Mouse (Mus musculus) erythroblast, embryonic 14.5 days (primary cell): Measurements from ENCODE around the gene Invs. TPM values are rescaled to one million over a fixed set of nuclear protein-coding genes. Genes with fewer than 3 reads are reported as not detected.
A peak's percentile ranks its signal among the peaks of the same experiment; 100 is the strongest.

Experiments used
- H3K27me3 ChIP-seq: 2 replicates; pipeline ENCODE4 v1.6.1; 2012; ENCODE audit warnings: inconsistent platforms; ENCODE audit not compliant: control insufficient read depth
- H3K36me3 ChIP-seq: 2 replicates; pipeline ENCODE4 v1.6.1; 2012; ENCODE audit warnings: mild to moderate bottlenecking, inconsistent platforms; ENCODE audit not compliant: control insufficient read depth
- H3K4me1 ChIP-seq: 2 replicates; pipeline ENCODE4 v1.6.1; 2012; ENCODE audit warnings: inconsistent platforms; ENCODE audit not compliant: control insufficient read depth
- H3K4me3 ChIP-seq: replicated peaks from 2 replicates; pipeline ENCODE3; 2012; ENCODE audit warnings: moderate library complexity, mild to moderate bottlenecking, inconsistent platforms
- H3K9me3 ChIP-seq: 2 replicates; pipeline ENCODE4 v1.6.1; 2012; ENCODE audit warnings: low read length, inconsistent platforms, mixed read lengths; ENCODE audit not compliant: control insufficient read depth
- GATA1 ChIP-seq: IDR thresholded peaks from 2 replicates; pipeline ENCODE4 v1.6.1; 2012; ENCODE audit warnings: low read length, inconsistent platforms, mixed read lengths
- TAL1 ChIP-seq: IDR thresholded peaks from 3 replicates; pipeline ENCODE4 v1.6.1; 2012; ENCODE audit warnings: low read length, inconsistent platforms, mixed read lengths
- polyA plus RNA-seq: library from polyadenylated mRNA; stranded (reverse); fragments of >175 nt; gene quantifications from 2 replicates; pipeline ENCODE4 v1.2.3, GENCODE M21; 2012

Invs gene
- 0.09 and 0.34 TPM in 2 replicates for polyA plus RNA-seq

DNA sequence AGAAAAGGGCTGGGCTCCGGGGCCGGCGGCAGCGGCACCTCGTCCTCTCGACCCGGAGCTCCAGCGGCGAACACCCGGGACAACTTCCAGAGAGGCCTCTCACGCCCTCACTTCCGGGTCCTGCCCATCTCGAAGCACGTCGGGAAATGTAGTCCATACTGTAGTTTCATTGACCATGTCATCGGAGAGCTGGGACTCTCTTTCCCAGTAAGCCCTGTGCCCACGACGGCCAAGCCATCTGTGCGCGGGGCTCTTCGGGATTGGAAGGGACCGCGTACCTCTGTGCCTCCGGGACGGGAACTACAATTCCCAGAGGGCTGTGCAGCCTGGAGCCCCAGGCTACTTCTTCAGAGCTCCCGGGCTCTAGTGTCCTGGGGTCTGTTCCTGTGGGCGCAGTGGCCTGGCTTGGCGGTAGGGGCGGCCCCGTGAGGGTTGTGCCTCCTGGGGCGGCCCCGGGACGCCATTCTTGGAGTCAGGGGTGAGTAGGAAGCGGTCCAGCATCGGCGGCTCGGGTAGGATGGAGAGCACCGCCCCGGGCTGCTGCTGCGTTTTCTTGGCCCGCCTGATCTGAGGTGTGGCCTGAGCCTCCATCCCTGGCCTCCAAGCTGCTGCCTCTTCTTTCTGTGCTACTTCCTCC, at the start of gene Invs, which contains the start of gene Erp44:
TSS of gene Invs (plus strand) at position 263 of the 637 bp plus-strand sequence.
TSS of gene Erp44 (minus strand) at position 61 of the 637 bp plus-strand sequence.
- H3K9me3 ChIP-seq = no peaks in the 10 kb centered on the region
- TF ChIP-seq TAL1 = no peak
- no peak for TF ChIP-seq GATA1
- no peaks in the 10 kb centered on the region; the same call in 1 of the 2 replicates for H3K36me3 ChIP-seq
- peaks cover 27% of the 10 kb centered on the region for H3K4me1 ChIP-seq
- no peaks in the 10 kb centered on the region for H3K27me3 ChIP-seq
- H3K4me3 ChIP-seq = peak within 1 kb of the TSS; percentile 100

DNA sequence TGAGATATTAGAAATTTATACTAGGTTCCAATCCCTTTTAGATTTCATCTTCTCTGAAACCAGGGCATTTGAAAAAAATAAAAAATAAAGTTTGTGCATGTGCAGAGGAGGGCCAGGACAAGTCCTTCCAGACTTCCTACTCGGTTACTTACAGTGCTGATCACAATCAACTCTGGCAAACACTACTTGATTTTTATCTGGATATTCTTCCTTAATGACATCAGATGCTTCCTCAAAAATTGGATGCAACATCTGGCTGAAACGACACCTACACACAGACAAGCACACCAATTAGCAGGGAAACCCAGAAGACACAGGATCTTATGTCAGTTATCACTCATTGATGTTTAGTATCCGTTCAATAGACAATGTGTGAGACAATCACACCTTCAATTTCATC, 42.8 kb upstream of the Invs start:
- H3K4me3 ChIP-seq = no peak overlapping the region
- H3K27me3 ChIP-seq = no peaks in the 10 kb centered on the region
- peaks cover 15% of the 10 kb centered on the region for H3K36me3 ChIP-seq
- TF ChIP-seq TAL1 = no peak
- no peak for TF ChIP-seq GATA1
- H3K4me1 ChIP-seq = no peaks in the 10 kb centered on the region
- no peaks in the 10 kb centered on the region for H3K9me3 ChIP-seq

GRCm38 (mm10) chr4:48239046-48239445, 40.5 kb upstream of the Invs start:
- Histone ChIP-seq H3K27me3 (no peaks in the 10 kb centered on the region), H3K4me3 (no peak overlapping the region), H3K9me3 (no peaks in the 10 kb centered on the region), H3K4me1 (no peaks in the 10 kb centered on the region; the same call in 1 of the 2 replicates), H3K36me3 (peaks cover 15% of the 10 kb centered on the region)
- no peak for TF ChIP-seq TAL1
- TF ChIP-seq GATA1 = no peak

DNA sequence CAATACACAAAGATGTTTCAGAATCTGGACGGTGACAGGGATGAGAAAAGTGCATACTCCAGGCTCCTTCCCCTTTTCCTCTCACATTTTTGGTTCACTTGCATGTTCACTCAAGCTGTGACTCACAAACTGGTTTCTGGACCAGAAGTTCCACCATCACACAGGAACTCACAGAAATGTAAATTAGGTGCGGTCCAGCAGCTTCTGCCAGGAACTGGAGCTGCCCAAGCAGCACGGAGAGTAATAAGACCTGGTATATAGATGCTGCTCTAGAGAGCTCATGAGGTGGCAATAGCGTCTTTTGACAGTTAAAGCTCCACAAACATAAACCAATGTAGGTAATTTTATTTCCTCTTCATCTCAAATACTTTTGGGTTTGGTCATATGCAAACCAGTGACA, 37.1 kb upstream of the Invs start:
- Histone ChIP-seq H3K9me3 (no peaks in the 10 kb centered on the region), H3K36me3 (peaks cover 4% of the 10 kb centered on the region), H3K27me3 (no peaks in the 10 kb centered on the region), H3K4me1 (peaks cover 3% of the 10 kb centered on the region), H3K4me3 (no peak overlapping the region)
- TF ChIP-seq GATA1 (no peak), TAL1 (no peak)

DNA sequence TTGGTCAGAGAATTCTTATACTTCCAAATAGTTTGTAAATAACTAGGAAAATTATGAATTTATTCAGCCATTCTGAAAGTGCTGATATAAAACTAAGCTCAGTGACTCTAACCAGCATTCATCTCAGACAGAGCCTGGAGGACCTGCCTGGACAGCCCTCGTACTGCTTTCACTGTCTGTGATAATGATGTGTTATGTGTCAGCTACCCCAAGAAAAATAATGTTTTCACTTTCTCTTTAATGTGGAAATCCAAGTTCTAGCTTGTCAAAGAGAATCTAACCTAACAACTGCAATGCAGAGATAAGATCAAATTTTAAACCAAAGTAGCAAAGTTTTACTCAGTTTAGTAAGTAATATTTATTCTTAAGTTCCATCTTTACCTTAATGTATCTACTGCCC, 35.8 kb upstream of the Invs start:
- no peaks in the 10 kb centered on the region for H3K9me3 ChIP-seq
- no peak for TF ChIP-seq TAL1
- no peak for TF ChIP-seq GATA1
- H3K4me3 ChIP-seq = no peak overlapping the region
- H3K4me1 ChIP-seq = peaks cover 3% of the 10 kb centered on the region
- H3K36me3 ChIP-seq = peaks cover 4% of the 10 kb centered on the region
- no peaks in the 10 kb centered on the region for H3K27me3 ChIP-seq

- TF ChIP-seq TAL1 (no peak), GATA1 (no peak)
Observed at GRCm38 (mm10) chr4:48244280-48244679, 35.3 kb upstream of the Invs start.

GRCm38 (mm10) chr4:48253266-48253665, 26.3 kb upstream of the Invs start:
- Histone ChIP-seq H3K4me1 (peaks cover 8% of the 10 kb centered on the region), H3K36me3 (no peaks in the 10 kb centered on the region), H3K27me3 (no peaks in the 10 kb centered on the region), H3K4me3 (no peak overlapping the region), H3K9me3 (no peaks in the 10 kb centered on the region)
- TF ChIP-seq TAL1 (no peak), GATA1 (no peak)

More at GRCm38 (mm10) chr4:48244280-48244679, 35.3 kb upstream of the Invs start:
- Histone ChIP-seq H3K4me1 (peaks cover 3% of the 10 kb centered on the region), H3K36me3 (peaks cover 4% of the 10 kb centered on the region), H3K27me3 (no peaks in the 10 kb centered on the region), H3K4me3 (no peak overlapping the region), H3K9me3 (no peaks in the 10 kb centered on the region)

DNA sequence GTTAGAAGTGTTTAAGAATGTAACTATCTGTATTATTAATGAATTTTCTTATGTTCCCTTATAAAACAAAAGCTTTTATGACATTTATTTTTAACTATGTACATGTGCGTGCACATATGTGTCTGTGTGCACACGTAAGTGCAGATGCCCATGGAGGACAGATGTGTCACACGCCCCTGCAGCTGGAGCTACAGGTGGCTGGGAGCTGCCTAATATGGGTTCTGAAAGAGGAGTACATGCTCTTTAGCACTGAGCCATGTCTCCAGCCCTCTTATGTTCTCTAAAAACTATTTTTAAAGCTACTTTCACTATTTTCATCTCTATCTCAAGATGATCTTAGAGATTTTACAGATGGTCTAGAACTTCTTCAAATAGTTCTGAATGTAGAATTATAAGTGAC, 21.5 kb upstream of the Invs start:
- TF ChIP-seq GATA1 (no peak), TAL1 (no peak)
- Histone ChIP-seq H3K36me3 (no peaks in the 10 kb centered on the region; the same call in 1 of the 2 replicates), H3K27me3 (no peaks in the 10 kb centered on the region), H3K9me3 (no peaks in the 10 kb centered on the region), H3K4me1 (peaks cover 10% of the 10 kb centered on the region), H3K4me3 (no peak overlapping the region)

GRCm38 (mm10) chr4:48267683-48268082, 11.9 kb upstream of the Invs start:
- Histone ChIP-seq H3K9me3 (no peaks in the 10 kb centered on the region), H3K27me3 (no peaks in the 10 kb centered on the region), H3K4me3 (no peak overlapping the region), H3K4me1 (peaks cover 6% of the 10 kb centered on the region), H3K36me3 (no peaks in the 10 kb centered on the region)
- no peak for TF ChIP-seq GATA1
- no peak for TF ChIP-seq TAL1

DNA sequence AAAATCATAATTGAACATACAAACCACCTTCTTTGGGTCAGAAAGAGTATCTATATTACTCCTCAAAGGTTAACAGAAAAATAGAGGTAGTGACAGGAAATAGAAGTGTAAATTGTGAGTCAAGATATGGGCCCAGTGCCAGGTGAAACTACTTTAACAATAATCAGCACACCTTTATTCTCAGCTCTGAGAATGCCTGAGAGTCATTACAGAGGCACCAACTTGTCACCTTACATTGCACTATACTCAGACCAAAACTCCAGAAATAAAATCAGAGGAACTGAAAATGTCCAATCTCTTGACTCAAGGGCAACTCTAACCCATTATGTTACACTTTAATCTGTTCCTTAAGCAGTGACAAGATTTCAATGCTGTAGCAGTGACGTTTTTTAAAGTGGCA, 11.4 kb upstream of the Invs start:
- H3K4me1 ChIP-seq = peaks cover 6% of the 10 kb centered on the region
- no peaks in the 10 kb centered on the region for H3K36me3 ChIP-seq
- TF ChIP-seq TAL1 = no peak
- TF ChIP-seq GATA1 = no peak
- no peak overlapping the region for H3K4me3 ChIP-seq
- no peaks in the 10 kb centered on the region for H3K9me3 ChIP-seq
- H3K27me3 ChIP-seq = no peaks in the 10 kb centered on the region
